Mouse (Mus musculus) limb, embryonic 13.5 days (tissue): ENCODE data around the gene Rasgrf1. TPM values are rescaled to one million over a fixed set of nuclear protein-coding genes. Genes with fewer than 3 reads are reported as not detected.
A peak's percentile ranks its signal among the peaks of the same experiment; 100 is the strongest.

Experiments
- ATAC-seq: fragments of 200-750 bp; cut with Nextera tagmentation; 2 replicates; pipeline ENCODE4 v1.8.0; 2017; ENCODE audit warnings: low read depth, moderate number of reproducible peaks, moderate TSS enrichment; ENCODE audit not compliant: low FRiP score
- H3K27ac ChIP-seq: fragments of 300-500 bp; sonication (generic); 2 replicates; pipeline ENCODE4 v1.5.1; 2015; ENCODE audit warnings: inconsistent platforms, mild to moderate bottlenecking, moderate library complexity
- H3K27me3 ChIP-seq: fragments of 300-500 bp; sonication (generic); 2 replicates; pipeline ENCODE4 v1.6.1; 2015; ENCODE audit warnings: mild to moderate bottlenecking, inconsistent platforms
- H3K36me3 ChIP-seq: fragments of 300-500 bp; sonication (generic); 2 replicates; pipeline ENCODE4 v1.6.1; 2015; ENCODE audit warnings: inconsistent platforms, mild to moderate bottlenecking, moderate library complexity
- H3K4me1 ChIP-seq: fragments of 300-500 bp; sonication (generic); 2 replicates; pipeline ENCODE4 v1.6.1; 2015; ENCODE audit warnings: inconsistent platforms
- H3K4me2 ChIP-seq: fragments of 300-500 bp; sonication (generic); replicated peaks from 2 replicates; pipeline ENCODE4 v1.6.1; 2015; ENCODE audit warnings: inconsistent platforms, mild to moderate bottlenecking, moderate library complexity
- H3K4me3 ChIP-seq: fragments of 300-500 bp; sonication (generic); 2 replicates; pipeline ENCODE4 v1.5.1; 2015; ENCODE audit warnings: moderate library complexity, mild to moderate bottlenecking, inconsistent platforms
- H3K9ac ChIP-seq: fragments of 300-500 bp; sonication (generic); 2 replicates; pipeline ENCODE4 v1.6.1; 2015; ENCODE audit warnings: mild to moderate bottlenecking, inconsistent platforms
- H3K9me3 ChIP-seq: fragments of 300-500 bp; sonication (generic); 2 replicates; pipeline ENCODE4 v1.6.1; 2016; ENCODE audit warnings: inconsistent platforms
- WGBS: fragments of 180-500 bp; shearing (Covaris S2); methylation state at CpG from one replicate; pipeline ENCODE4 v1.1.7; 2015; 5-methylcytosine and 5-hydroxymethylcytosine counted together
- polyA plus RNA-seq: library from polyadenylated mRNA; unstranded; fragments of >200 nt; fragmentation: Nextera tagmentation; extraction: Ambion mirVana; gene quantifications from 2 replicates; pipeline ENCODE4 v1.2.1, GENCODE M21; 2015

Gene Rasgrf1
- polyA plus RNA-seq, 1 experiment from 2014 or later = 0.34 TPM

DNA sequence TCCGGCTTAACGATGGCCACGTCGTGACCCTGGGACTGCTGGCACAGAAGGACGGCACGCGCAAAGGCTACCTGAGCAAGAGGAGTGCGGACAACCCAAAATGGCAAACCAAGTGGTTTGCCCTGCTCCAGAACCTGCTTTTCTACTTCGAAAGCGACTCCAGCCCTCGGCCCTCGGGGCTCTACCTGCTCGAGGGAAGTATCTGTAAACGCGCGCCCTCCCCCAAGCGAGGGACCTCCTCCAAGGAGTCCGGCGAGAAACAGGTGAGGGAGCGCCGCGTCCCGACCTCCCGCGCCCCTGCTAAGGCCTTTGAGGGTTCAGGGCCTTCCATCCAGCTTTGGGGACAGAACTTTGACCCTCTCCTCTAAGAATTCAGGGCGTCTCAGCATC, 298 bp downstream of the Rasgrf1 start:
- Histone ChIP-seq H3K9me3 (no peaks in the 10 kb centered on the region), H3K27me3 (peaks cover 99% of the 10 kb centered on the region), H3K4me1 (peaks cover 30% of the 10 kb centered on the region), H3K4me3 (peak overlapping the region; percentile 56), H3K27ac (no peak overlapping the region), H3K9ac (peak overlapping the region; percentile 53; the same call in 1 of the 2 replicates), H3K36me3 (no peaks in the 10 kb centered on the region), H3K4me2 (peak overlapping the region; percentile 94)
- no peak for ATAC-seq
- WGBS = under 1% methylated on average over 26 of the region's 26 CpGs

DNA sequence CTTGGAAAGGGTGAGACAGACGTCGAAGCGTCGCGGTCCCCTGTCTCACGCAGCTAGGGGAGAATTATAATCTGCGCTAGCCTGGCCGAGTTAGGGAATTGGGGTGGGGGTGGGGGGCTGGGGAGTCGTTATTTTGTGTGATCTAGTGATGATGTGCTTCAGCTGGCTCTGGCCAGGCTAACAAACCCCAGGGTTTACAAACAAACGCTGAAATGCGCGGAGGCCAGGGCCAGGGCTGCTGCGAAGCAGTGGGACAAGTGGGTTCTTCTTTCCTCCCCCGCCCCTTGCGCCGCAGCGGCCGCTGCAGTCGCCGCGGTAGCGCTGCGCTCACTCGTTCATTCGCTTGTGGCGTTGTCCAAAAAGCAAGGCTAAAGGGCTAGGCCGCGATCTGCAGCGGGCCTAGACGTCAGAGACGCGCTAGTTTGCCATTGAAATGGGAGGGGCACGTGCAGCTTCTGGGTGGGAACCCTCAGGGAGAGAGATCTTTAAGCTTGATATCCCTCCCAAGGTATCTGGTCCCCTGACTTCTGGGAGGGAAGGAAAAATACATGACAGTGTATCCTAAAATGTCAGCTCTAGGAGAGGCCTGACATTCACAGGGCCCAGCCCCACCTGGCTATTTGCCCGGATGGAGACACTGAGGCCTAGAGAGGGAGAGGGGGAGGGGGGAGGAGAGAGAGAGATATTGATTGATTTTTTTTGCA, 1.2 kb downstream of the Rasgrf1 start:
- no peak overlapping the region for H3K27ac ChIP-seq
- peak overlapping the region; percentile 94 for H3K4me2 ChIP-seq
- H3K4me1 ChIP-seq = peaks cover 30% of the 10 kb centered on the region
- H3K4me3 ChIP-seq = peak overlapping the region; percentile 56; the same call in 1 of the 2 replicates
- no peaks in the 10 kb centered on the region for H3K9me3 ChIP-seq
- peaks cover 97% of the 10 kb centered on the region for H3K27me3 ChIP-seq
- WGBS = under 1% methylated on average over 34 of the region's 34 CpGs
- H3K36me3 ChIP-seq = no peaks in the 10 kb centered on the region
- no peak overlapping the region for H3K9ac ChIP-seq
- ATAC-seq = no peak

DNA sequence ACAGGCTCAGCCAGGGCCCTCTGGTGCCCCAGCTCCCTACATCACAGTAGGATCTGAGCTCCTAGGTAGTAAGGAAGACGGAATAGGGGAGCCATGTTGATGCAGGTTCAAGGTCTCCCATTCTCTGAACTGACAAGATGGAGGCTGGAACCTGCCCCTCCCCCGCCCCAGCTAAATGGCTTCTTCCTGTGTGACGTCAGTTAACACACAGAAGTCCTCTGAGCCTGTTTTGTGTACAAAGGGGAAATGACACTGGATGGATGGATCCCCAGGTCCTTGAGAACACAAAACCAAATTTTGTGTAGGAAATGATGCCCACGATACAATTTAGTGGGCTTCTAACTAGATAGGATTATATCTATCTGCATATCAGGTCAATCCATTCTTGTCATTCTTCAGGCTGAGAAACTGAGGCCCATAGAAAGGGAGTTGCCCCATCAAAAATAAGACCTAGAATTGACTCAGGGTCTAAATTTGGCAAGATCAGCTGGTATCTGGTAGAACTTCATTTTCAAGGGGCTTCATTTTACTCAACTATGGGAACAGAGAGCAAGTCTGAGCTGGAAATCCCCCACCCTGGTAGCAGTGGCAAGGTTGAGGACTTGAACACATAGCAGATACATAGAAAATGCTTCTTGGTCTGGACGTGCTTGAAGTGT, 2.3 kb downstream of the Rasgrf1 start:
- H3K9ac ChIP-seq = no peak overlapping the region
- no peak overlapping the region for H3K4me2 ChIP-seq
- no peaks in the 10 kb centered on the region for H3K36me3 ChIP-seq
- 59% methylated on average over 5 of the region's 5 CpGs for WGBS
- no peaks in the 10 kb centered on the region for H3K9me3 ChIP-seq
- ATAC-seq = no peak
- peaks cover 90% of the 10 kb centered on the region for H3K27me3 ChIP-seq
- H3K4me3 ChIP-seq = no peak overlapping the region
- H3K27ac ChIP-seq = no peak overlapping the region
- peaks cover 28% of the 10 kb centered on the region for H3K4me1 ChIP-seq

DNA sequence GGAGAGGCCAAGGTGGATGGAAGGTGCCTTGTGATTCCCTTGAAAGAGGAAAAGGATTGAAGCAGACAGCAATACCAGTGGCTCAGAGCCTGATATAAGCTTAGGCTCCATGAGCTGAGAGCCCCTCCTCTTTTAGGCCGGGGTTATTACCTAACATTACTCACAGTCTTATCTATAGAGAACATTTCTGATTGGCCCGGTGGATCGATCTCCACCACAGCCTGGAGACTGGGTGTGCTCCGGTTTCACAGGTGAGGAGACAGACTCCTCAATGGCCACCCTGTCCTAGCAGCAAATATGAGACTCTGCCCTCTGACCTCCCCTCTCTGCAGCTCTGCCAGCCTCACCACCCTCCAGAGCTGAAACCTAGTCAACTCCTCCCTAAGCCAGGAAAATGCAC, 3.4 kb downstream of the Rasgrf1 start:
- no peak for ATAC-seq
- peaks cover 86% of the 10 kb centered on the region for H3K27me3 ChIP-seq
- 54% methylated on average over 4 of the region's 4 CpGs for WGBS

DNA sequence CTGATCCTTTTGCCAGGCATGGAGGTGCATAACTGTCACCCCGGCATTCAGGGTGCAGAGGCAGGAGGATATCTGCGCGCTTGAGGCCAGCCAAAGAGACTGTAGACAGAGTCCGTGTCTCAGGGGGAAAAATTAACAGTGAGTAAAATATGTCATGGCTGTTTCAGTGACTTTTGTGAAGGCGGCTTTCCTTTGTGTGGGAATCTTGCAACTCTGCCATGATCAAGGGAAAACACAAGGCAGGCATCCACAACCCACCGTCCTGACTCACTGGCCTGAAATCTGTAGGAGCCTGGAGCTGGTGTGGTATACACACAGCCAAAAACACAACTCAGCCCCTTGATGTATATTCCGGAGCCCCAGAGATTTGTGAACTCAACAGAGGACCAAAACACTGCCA, 6.8 kb downstream of the Rasgrf1 start:
- no peak for ATAC-seq
- Histone ChIP-seq H3K9me3 (no peaks in the 10 kb centered on the region), H3K27me3 (peaks cover 60% of the 10 kb centered on the region), H3K36me3 (no peaks in the 10 kb centered on the region), H3K9ac (no peak overlapping the region), H3K4me1 (peaks cover 7% of the 10 kb centered on the region), H3K4me3 (no peak overlapping the region), H3K4me2 (no peak overlapping the region), H3K27ac (no peak overlapping the region)
- WGBS = 85% methylated on average over 7 of the region's 7 CpGs

More for the DNA sequence above, 3.4 kb downstream of the Rasgrf1 start:
- no peaks in the 10 kb centered on the region for H3K9me3 ChIP-seq
- H3K36me3 ChIP-seq = no peaks in the 10 kb centered on the region
- H3K9ac ChIP-seq = no peak overlapping the region
- no peak overlapping the region for H3K27ac ChIP-seq
- H3K4me2 ChIP-seq = no peak overlapping the region
- peaks cover 27% of the 10 kb centered on the region for H3K4me1 ChIP-seq
- no peak overlapping the region for H3K4me3 ChIP-seq

DNA sequence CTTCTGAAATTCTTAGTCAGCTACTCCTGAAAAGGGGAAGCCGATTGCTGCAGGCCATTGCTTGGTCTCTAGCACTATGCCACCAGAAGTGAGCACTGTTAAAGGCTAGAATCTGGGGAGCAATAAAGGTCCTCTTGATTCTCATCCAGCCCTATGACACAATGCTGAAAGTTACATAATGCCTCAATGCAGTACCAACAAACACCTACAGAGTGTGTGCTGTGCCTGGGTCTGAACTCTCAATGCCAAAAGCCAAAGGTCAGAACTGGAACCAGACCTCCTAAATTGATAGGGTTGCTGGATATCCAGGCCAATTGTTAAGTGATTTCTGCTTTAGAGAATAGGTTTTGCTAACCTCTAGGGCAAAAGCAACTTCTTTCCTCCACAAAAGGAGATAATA, 7.7 kb downstream of the Rasgrf1 start:
- Histone ChIP-seq H3K9ac (no peak overlapping the region), H3K27me3 (peaks cover 50% of the 10 kb centered on the region)
- ATAC-seq = no peak

DNA sequence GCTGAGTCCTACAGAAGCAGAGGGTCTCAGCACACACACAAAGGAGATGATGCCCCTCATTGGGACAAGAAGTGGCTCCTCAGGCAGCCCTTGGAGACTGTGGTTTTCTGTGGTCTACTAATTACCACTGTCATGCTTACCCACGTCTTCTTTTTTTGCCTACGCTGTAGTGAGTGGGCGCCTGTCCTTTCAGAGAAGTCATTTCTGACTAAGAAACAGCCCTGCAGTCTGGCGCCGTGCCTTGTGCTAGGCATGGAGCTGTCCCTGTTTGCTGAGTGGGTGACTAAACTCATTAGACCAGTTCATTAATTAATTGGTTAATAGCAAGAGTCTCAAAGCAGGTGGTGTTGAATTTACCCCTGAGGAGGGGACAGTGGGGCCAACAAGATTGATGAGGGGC, 9.1 kb downstream of the Rasgrf1 start:
- H3K27me3 ChIP-seq = peaks cover 36% of the 10 kb centered on the region
- H3K36me3 ChIP-seq = no peaks in the 10 kb centered on the region
- no peaks in the 10 kb centered on the region for H3K9me3 ChIP-seq
- no peak overlapping the region for H3K9ac ChIP-seq
- H3K4me3 ChIP-seq = no peak overlapping the region
- peaks cover 7% of the 10 kb centered on the region for H3K4me1 ChIP-seq
- no peak overlapping the region for H3K27ac ChIP-seq
- no peak for ATAC-seq
- no peak overlapping the region for H3K4me2 ChIP-seq
- 76% methylated on average over 5 of the region's 5 CpGs for WGBS

More for the DNA sequence above, 7.7 kb downstream of the Rasgrf1 start:
- no peaks in the 10 kb centered on the region for H3K36me3 ChIP-seq
- no peak overlapping the region for H3K4me2 ChIP-seq
- no peak overlapping the region for H3K27ac ChIP-seq
- no peaks in the 10 kb centered on the region for H3K9me3 ChIP-seq
- 89% methylated on average over 1 of the region's 1 CpGs for WGBS
- peaks cover 7% of the 10 kb centered on the region for H3K4me1 ChIP-seq
- H3K4me3 ChIP-seq = no peak overlapping the region

DNA sequence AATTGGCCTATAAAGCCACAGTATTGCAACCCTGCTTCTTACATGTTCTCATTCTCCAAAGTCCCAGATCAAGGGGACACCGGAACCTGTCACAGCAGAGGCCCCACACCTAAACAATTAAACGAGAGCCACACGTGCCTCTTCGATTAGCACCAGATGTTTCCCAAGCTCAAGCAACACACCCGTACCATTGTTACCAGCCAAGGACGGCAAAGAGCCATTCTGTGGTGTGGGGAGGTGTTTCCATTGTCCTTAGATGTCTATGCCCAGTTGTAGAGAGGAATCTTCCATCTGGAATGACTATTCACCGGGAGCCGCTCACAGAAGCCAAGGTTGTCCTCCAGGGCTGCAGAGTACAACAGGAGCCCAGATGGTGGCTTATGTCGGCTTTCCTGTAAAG, 11.4 kb downstream of the Rasgrf1 start:
- WGBS = 25% methylated on average over 9 of the region's 9 CpGs
- ATAC-seq = no peak
- Histone ChIP-seq H3K9me3 (no peaks in the 10 kb centered on the region), H3K4me3 (no peak overlapping the region), H3K4me1 (peaks cover 7% of the 10 kb centered on the region), H3K27me3 (peaks cover 19% of the 10 kb centered on the region), H3K27ac (no peak overlapping the region), H3K9ac (no peak overlapping the region), H3K36me3 (no peaks in the 10 kb centered on the region), H3K4me2 (no peak overlapping the region)

DNA sequence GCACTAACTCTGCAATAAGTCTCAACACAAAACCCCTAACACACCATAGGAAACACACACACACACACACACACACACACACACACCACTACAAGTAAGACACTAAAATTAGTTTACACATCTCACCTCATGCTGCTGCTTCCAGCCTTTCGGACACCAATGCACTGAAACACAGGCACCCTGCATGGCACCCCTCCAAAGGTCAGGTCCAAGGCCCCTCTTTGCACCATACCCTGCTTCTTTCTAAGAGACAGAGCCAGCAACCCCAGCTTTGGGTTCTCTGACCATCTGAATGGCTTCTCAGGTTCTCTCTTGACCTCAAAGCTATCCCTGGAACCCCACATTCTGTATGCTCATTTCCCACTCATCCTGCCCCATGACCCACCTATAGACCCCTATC, 13.0 kb downstream of the Rasgrf1 start:
- WGBS = 89% methylated on average over 1 of the region's 1 CpGs
- Histone ChIP-seq H3K4me3 (no peak overlapping the region), H3K9ac (no peak overlapping the region), H3K9me3 (no peaks in the 10 kb centered on the region), H3K36me3 (no peaks in the 10 kb centered on the region), H3K4me2 (no peak overlapping the region), H3K4me1 (peaks cover 7% of the 10 kb centered on the region), H3K27ac (no peak overlapping the region), H3K27me3 (peaks cover 9% of the 10 kb centered on the region; the same call in 1 of the 2 replicates)
- ATAC-seq = no peak

DNA sequence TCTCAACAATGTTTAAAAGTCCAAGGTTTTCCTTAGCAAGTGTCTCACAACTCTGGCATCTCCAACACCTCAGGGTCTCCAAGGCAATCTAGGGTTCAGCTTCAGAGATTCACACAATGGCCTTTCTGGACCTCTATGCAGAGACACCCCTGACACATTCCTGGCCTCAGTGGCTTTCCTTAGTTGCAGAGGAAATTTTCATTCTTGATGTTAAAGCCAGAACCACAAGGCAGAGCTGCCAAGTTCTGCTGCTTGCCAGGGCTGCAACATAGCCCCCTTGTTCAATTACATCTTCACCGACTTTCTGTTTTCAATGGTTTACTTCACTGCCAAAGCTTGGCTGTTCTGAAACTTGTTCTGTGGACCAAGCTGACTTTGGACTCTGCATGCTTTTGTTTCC, 15.1 kb downstream of the Rasgrf1 start:
- ATAC-seq = no peak
- no peak overlapping the region for H3K27ac ChIP-seq
- H3K9me3 ChIP-seq = 0 out of 2 replicates have a peak, but pooled peaks cover 5% of the 10 kb centered on the region
- 85% methylated on average over 1 of the region's 1 CpGs for whole genome bisulfite sequencing
- no peaks in the 10 kb centered on the region for H3K36me3 ChIP-seq
- H3K27me3 ChIP-seq = 0 out of 2 replicates have a peak, but pooled peaks cover 3% of the 10 kb centered on the region
- no peak overlapping the region for H3K9ac ChIP-seq
- H3K4me3 ChIP-seq = no peak overlapping the region
- peaks cover 7% of the 10 kb centered on the region for H3K4me1 ChIP-seq
- no peak overlapping the region for H3K4me2 ChIP-seq

DNA sequence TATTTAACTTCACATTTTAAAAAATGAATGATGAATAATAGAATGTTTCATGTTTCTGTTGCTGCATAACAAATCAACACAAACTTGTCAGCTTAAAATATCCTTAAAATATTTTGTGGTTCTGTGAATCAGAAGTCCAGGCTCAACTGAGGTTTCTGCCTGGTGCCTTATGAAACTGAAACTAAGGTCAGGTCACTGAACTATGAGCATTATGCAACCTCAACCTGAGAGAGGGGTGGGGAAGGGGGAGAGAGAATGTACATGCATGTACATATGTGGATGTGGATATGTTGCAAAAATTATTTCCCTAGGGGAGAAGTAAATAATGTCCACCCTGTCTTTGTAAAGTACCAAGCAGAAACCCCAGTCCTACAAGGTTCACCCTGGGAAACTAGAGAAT, 18.8 kb downstream of the Rasgrf1 start:
- Histone ChIP-seq H3K9me3 (0 out of 2 replicates have a peak, but pooled peaks cover 5% of the 10 kb centered on the region), H3K9ac (no peak overlapping the region), H3K27me3 (no peaks in the 10 kb centered on the region), H3K4me3 (no peak overlapping the region), H3K36me3 (no peaks in the 10 kb centered on the region), H3K4me2 (no peak overlapping the region), H3K4me1 (no peaks in the 10 kb centered on the region), H3K27ac (no peak overlapping the region)
- ATAC-seq = no peak

DNA sequence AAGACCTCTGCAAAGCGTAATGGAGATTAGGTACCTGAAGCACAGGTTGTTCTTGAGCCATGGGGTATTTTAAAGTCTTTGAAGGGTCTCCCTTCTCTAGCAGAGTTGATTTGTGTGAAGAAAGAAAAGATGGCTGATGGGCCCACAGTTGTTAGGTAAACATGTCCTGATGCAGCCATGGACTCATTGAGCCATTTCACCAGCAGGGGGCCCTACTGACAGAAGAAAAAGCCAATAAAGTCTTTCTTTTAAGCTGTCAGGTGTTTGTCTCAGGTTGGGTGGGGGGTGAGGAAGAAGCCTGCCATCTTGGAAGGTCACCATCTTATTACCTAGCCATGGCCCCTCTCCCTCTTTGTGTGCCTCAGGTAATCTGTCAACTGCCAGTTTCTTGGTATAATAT, 30.7 kb downstream of the Rasgrf1 start:
- Histone ChIP-seq H3K9ac (no peak overlapping the region), H3K4me3 (no peak overlapping the region), H3K4me1 (no peaks in the 10 kb centered on the region), H3K9me3 (peaks cover 3% of the 10 kb centered on the region; the same call in 1 of the 2 replicates), H3K27me3 (no peaks in the 10 kb centered on the region), H3K27ac (no peak overlapping the region), H3K4me2 (no peak overlapping the region), H3K36me3 (no peaks in the 10 kb centered on the region)
- WGBS = 61% methylated on average over 1 of the region's 1 CpGs
- ATAC-seq = no peak
